Mouse (Mus musculus): ENCODE measurements around the gene Pik3c2a.
A peak's percentile ranks its signal among the peaks of the same experiment; 100 is the strongest.
"Not testable (repeated sequence)": the region's sequence is repeated elsewhere in the genome, so short reads cannot be mapped to it uniquely, and the experiment has no call there.

The Pik3c2a gene

DNA sequence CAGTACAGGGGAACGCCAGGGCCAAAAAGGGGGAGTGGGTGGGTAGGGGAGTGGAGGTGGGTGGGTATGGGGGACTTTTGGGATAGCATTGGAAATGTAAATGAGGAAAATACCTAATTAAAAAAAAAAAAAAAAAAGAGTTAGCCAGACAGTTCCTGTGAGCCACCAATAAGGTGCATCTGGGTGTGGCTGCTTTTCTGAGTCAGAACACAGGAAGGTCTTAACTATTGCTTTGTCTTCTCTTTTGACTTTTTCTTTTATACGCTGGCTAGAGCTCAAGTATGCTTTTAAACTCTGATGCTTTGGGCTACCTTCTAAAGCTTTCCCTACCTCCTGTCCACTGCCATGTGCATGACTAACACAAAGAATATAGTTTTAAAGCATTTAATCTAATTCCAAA is 55.9 kb downstream of the Pik3c2a start:
- DNase-seq = not testable (repeated sequence)

DNA sequence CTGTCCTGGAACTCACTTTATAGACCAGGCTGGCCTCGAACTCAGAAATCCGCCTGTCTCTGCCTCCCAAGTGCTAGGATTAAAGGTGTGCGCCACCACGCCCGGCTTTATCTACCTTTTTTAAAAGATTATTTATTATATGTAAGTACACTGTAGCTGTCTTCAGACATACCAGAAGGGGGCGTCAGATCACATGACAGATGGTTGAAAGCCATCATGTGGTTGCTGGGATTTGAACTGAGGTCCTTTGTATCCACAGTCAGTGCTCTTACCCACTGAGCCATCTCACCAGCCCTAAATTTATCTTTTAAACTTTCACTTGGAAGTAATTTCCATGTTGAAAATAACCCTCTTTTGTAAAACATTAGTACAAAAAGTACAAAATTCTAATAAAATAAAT is 64.1 kb downstream of the Pik3c2a start:
- DNase-seq = not testable (repeated sequence)

GRCm38 (mm10) chr7:116374284-116374683 is 69.0 kb downstream of the Pik3c2a start:
- DNase-seq = no peak

- peak; percentile 58 to 81 for DNase-seq
These were observed 107.0 kb downstream of the Pik3c2a start for GRCm38 (mm10) chr7:116336226-116336625.

- DNase-seq = no peak
These were observed 108.1 kb downstream of the Pik3c2a start for GRCm38 (mm10) chr7:116335133-116335532.

DNA sequence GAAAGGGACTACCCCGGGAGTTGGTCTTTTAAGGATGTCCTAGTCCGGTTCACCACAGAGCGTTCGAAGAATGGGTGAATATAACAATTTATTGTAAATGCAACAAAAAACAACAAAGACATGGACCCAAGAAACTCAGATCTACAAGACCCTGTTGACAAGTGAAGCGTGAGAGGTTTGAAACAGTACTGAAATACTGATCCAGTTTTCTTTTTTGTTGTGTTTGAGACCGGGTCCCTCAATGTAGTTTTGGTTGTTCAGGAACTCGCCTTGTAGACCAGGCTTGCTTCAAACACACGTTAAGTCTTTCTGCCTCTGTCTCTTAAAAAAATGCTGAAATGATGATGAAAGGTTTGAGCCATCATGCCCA is 108.6 kb downstream of the Pik3c2a start:
- no peak for DNase-seq

- peak; percentile 98 to 99 for DNase-seq
These were observed 109.3 kb downstream of the Pik3c2a start, which contains the start of gene Rps13 for GRCm38 (mm10) chr7:116333713-116334668. TSS of gene Rps13 (minus strand) at chr7:116334195.

GRCm38 (mm10) chr7:116331246-116331645 is 112.0 kb downstream of the Pik3c2a start:
- DNase-seq = no peak

- no peak for DNase-seq
These were observed 113.4 kb downstream of the Pik3c2a start for GRCm38 (mm10) chr7:116329858-116330257.

DNA sequence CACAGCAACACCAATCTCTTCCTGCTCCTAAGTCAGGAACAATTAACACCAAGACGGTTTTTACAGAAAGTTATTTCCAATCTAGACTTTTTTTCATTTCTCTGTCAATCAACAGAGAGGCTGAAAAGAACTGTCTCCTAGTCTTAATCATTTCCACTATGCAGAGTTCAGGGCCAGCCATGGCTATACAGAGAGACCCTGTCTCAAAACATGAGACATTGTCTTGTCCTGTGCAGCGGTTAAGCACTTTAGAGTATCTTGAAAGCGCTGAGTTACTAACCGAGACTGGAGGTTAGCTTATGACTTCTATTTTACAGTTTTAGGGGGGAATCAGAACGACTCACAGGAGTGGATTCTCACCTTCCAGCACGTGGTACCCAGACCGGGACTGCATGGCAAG is 114.5 kb downstream of the Pik3c2a start:
- DNase-seq = no peak

GRCm38 (mm10) chr7:116327901-116328300 is 115.3 kb downstream of the Pik3c2a start:
- DNase-seq = no peak

GRCm38 (mm10) chr7:116323331-116323964 is 119.8 kb downstream of the Pik3c2a start:
- peak; percentile 82 to 84 for DNase-seq

DNA sequence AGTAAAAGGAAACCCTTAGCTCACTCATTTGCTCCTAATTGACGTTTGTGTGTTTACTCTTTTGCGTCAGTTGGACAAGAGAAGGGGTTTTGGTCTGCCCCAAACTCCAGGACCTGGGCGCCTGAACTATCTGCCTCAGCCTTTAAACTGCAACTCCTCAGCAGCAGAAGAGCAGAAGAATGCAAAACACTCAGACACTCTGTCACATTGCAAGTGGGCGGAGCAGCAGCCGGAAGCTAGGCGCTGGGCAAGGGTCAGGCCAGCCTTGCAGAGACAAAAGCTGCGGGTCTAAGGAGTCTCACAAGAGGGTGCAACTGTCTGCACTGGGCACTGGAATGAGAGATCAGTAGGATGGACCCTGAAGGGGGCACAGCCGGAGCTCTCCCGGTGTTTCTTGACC is 133.8 kb downstream of the Pik3c2a start:
- peak; percentile 86 to 92 for DNase-seq

GRCm38 (mm10) chr7:116308632-116308991 is 134.6 kb downstream of the Pik3c2a start:
- peak; percentile 71 to 89 for DNase-seq

- DNase-seq = peak; percentile 77 to 91
These were observed 135.2 kb downstream of the Pik3c2a start, which contains the start of gene Plekha7 for GRCm38 (mm10) chr7:116307871-116308631. TSS of gene Plekha7 (minus strand) at chr7:116308376.

DNA sequence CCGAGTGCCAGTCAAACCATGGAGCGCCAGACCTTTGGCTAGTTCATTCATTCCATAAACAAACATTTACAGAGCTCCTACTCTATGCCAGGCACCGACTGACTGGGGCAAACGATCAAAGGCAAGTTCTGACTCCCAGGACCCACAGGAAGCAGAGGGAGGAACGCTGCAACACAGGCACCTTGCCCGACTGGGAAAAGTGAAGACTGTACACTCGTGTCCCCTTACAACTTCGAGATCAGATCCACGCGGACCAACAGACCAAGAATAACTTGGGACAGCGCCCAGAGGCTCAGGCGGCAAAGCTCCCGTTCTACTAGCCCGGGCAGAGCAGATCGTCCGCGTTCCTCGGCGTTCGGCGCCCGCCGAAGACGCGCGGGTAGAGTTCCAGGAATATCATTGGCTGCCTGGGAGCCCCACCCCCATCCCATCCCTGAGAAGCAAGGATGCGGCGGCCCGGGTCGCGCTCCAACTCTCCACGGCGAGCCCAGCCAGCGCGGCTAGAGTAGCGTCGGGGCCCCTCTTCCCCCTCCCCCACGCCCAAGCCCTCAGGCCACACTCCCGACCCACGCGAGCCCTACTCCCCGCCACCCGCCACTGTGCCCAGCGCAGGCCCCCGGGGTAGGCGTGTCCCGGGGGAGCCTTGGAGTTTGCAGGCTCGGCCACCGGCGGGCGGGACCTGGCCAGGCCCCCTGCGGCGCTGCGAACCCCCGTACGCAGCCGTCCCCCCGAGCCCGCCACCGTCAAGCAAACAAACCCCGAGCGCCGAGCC is 136.0 kb downstream of the Pik3c2a start:
- peak; percentile 86 to 91 for DNase-seq

GRCm38 (mm10) chr7:116306601-116307000 is 136.6 kb downstream of the Pik3c2a start:
- DNase-seq = no peak

DNA sequence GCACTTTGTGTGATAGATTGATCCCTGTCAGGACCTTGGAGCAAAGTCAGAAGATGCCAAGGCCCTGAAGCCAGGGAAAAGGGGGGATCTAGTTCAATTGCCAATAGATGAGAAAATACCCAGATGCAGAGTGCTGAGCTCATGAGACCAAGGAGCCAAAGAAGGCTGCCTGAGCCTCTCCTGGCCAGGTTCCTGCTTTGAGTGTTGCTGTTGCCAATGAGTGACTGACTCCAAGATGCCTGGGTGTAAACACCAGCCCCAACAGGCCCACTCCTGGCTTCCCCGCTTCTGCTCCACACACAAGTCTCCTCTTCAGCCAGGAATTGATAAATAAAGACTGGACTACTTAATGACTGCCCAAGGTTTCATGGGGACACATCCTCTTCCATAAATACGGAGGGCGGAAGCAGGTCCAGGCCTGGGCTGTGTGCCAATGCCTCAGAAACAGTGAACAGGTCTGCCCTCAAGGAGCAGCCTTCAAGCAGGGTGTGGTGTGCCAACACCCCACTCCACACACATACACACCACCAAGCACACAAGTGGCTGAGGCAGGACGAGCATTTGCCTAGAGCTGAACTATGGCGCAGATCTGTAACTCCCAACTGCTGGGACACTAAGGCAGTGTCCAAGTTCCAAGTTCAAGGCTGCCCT is 141.5 kb downstream of the Pik3c2a start:
- peak; percentile 51 to 76 for DNase-seq

DNA sequence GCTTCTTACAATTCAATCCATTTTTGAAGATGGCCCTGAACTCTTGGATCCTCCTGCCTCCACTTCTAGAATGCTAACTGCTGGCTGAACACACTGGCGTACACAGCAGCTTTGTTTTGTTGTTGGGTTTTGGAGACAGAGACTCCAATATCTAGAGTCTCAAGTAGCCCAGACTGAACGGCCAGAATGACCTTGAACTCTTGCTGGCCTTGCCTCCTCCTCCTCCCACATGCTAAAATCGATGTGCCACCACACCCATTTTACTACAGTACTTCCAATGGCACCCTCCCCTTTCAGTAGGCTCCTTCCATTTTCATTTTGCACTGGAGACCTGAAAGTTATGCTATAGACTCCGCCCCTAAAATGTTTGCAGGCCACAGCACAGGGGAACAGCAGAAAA is 142.1 kb downstream of the Pik3c2a start:
- DNase-seq = no peak

- no peak for DNase-seq
These were observed 144.4 kb downstream of the Pik3c2a start for GRCm38 (mm10) chr7:116298851-116299250.

DNA sequence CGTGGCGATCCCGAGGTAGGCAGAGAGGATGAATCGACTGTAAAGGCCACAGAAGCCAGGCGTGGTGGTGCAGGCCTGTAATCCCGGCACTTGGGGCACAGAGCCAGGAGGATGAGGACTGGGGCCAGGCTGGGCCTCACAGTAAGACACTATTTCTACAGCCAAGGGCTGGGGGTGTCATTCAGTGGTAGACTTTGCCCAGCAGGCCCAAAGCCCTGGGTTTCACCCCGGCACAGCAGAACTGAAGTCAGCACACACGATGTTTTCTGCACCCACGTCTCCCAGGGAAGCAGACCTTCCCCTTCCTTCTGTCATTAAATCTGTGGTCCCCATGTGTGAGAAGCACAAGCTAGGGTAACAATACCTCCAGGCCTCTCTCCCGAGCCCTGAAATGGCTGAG is 144.9 kb downstream of the Pik3c2a start:
- DNase-seq = peak; percentile 83 to 89

- DNase-seq = peak; percentile 44 to 77
These were observed 148.3 kb downstream of the Pik3c2a start for GRCm38 (mm10) chr7:116294961-116295360.

All from kidney, postnatal 25 days (tissue).